Mouse (Mus musculus) forebrain, embryonic 11.5 days (tissue): Measurements from ENCODE around the gene Ugt1a9. TPM values are rescaled to one million over a fixed set of nuclear protein-coding genes. Genes with fewer than 3 reads are reported as not detected.

Experiments
- ATAC-seq: fragments of 200-750 bp; cut with Nextera tagmentation; replicated peaks from 2 replicates; pipeline ENCODE4 v1.8.0; 2017; ENCODE audit warnings: moderate TSS enrichment; ENCODE audit not compliant: low FRiP score
- DNase-seq: peaks from one replicate; pipeline ENCODE4 v3.0.0-alpha.2; 2017; ENCODE audit warnings: low spot score
- H3K27ac ChIP-seq: fragments of 300-500 bp; sonication (generic); 2 replicates; pipeline ENCODE4 v1.5.1; 2014; ENCODE audit warnings: low read depth, low read length
- H3K27me3 ChIP-seq: fragments of 300-500 bp; sonication (generic); 2 replicates; pipeline ENCODE4 v1.6.1; 2014; ENCODE audit warnings: mild to moderate bottlenecking, low read length, mixed read lengths; ENCODE audit not compliant: control insufficient read depth, insufficient read depth
- H3K36me3 ChIP-seq: fragments of 300-500 bp; sonication (generic); 2 replicates; pipeline ENCODE4 v1.6.1; 2014; ENCODE audit warnings: mild to moderate bottlenecking, low read length, moderate library complexity, mixed read lengths; ENCODE audit not compliant: control insufficient read depth, insufficient read depth
- H3K4me1 ChIP-seq: fragments of 300-500 bp; sonication (generic); replicated peaks from 2 replicates; pipeline ENCODE4 v1.6.1; 2014; ENCODE audit warnings: low read length, mixed read lengths; ENCODE audit not compliant: control insufficient read depth, insufficient read depth
- H3K4me2 ChIP-seq: fragments of 300-500 bp; sonication (generic); 2 replicates; pipeline ENCODE4 v1.6.1; 2014; ENCODE audit warnings: low read depth, mild to moderate bottlenecking, low read length, moderate library complexity, mixed read lengths; ENCODE audit not compliant: severe bottlenecking
- H3K4me3 ChIP-seq: fragments of 300-500 bp; sonication (generic); 2 replicates; pipeline ENCODE4 v1.5.1; 2014; ENCODE audit warnings: low read depth, low read length
- H3K9ac ChIP-seq: fragments of 300-500 bp; sonication (generic); 2 replicates; pipeline ENCODE4 v1.6.1; 2014; ENCODE audit warnings: low read length
- H3K9me3 ChIP-seq: fragments of 300-500 bp; sonication (generic); 2 replicates; pipeline ENCODE4 v1.6.1; 2016; ENCODE audit warnings: low read length, mixed read lengths; ENCODE audit not compliant: control insufficient read depth
- WGBS: fragments of 180-500 bp; shearing (Covaris S2); extraction: QIAGEN DNeasy Blood & Tissue Kit; methylation state at CpG from one replicate; pipeline ENCODE4 v1.1.7; 2014; 5-methylcytosine and 5-hydroxymethylcytosine counted together
- polyA plus RNA-seq: library from polyadenylated mRNA; unstranded; fragments of >200 nt; fragmentation: Nextera tagmentation; extraction: Ambion mirVana; gene quantifications from 2 replicates; pipeline ENCODE4 v1.2.1, GENCODE M21; 2014

Gene Ugt1a9
- polyA plus RNA-seq, 1 experiment from 2014 or later: not detected

DNA sequence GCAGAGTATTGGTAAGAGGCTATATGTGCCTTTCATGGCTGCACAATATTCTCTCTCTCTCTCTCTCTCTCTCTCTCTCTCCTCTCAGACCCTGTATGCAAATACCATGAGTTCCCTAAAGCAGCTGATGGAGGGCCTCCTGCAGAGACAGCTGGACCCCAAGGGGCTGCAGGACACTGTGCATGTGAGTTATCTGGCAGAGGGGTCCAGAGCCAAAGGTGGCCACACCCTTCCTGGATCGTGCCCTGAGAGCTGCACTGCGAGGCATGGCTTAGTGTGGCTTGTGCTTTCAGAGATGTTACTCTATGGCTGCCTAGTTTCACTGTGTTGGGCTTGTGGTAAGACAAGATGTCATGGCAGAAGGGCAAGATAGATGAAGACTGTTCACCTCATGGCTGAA lies 177.1 kb downstream of the Ugt1a9 start:
- H3K9me3 ChIP-seq: peaks cover 94% of the 10 kb centered on the region
- 62% methylated on average over 2 of the region's 2 CpGs for WGBS
- H3K9ac ChIP-seq: no peak overlapping the region
- DNase-seq (no peak), ATAC-seq (no peak)
- no peaks in the 10 kb centered on the region for H3K27me3 ChIP-seq
- no peaks in the 10 kb centered on the region for H3K4me1 ChIP-seq
- H3K4me3 ChIP-seq: no peak overlapping the region
- H3K27ac ChIP-seq: no peak overlapping the region
- no peak overlapping the region for H3K4me2 ChIP-seq
- no peaks in the 10 kb centered on the region for H3K36me3 ChIP-seq

DNA sequence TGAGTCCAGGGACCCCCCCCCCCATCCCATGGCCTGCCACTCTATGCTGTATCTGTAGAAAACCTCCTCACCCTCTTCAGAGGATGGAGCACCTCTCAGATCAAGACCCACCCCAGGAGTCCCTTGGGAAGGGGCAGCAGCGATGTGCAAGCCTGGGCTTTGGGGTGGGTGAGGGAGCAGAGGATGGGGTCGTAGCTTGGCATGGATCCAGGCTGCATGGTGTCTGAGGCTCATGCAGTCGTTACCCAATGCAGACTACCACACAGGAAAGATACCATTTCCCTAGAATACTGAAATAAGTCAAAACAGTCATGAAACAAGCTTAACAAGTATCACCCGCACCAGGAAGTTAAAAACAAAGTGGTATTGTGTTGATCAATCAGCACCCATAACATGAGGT lies 178.1 kb downstream of the Ugt1a9 start:
- WGBS: 77% methylated on average over 4 of the region's 4 CpGs
- Histone ChIP-seq H3K9me3 (peaks cover 96% of the 10 kb centered on the region), H3K9ac (no peak overlapping the region), H3K27ac (no peak overlapping the region), H3K27me3 (no peaks in the 10 kb centered on the region), H3K4me2 (no peak overlapping the region), H3K4me1 (no peaks in the 10 kb centered on the region), H3K36me3 (no peaks in the 10 kb centered on the region), H3K4me3 (no peak overlapping the region)
- ATAC-seq: no peak
- no peak for DNase-seq

DNA sequence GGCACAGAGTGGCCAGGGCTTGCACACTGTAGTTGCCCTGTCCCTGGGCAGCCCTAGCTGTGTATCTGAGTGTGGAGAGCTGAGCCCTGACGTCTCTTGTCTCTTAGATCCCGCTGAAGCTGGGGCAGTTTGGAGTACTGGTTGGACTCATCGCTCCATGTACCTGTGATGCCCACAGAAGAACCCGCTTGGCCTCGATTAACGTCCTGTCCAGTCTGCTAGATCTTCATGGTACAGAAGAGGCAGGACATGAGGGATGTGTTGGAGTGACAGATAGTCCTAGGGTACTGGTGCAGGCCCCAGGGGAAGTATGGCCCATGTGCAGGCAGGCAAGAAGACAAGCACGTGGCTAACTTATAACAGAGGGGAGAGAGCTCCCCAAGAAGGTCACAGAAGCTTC lies 179.0 kb downstream of the Ugt1a9 start:
- ATAC-seq: no peak
- Histone ChIP-seq H3K4me2 (no peak overlapping the region), H3K36me3 (no peaks in the 10 kb centered on the region), H3K4me3 (no peak overlapping the region), H3K9ac (no peak overlapping the region), H3K27ac (no peak overlapping the region), H3K9me3 (peaks cover 96% of the 10 kb centered on the region), H3K4me1 (no peaks in the 10 kb centered on the region), H3K27me3 (no peaks in the 10 kb centered on the region)
- WGBS: 78% methylated on average over 7 of the region's 7 CpGs
- peak; percentile 69 for DNase-seq

DNA sequence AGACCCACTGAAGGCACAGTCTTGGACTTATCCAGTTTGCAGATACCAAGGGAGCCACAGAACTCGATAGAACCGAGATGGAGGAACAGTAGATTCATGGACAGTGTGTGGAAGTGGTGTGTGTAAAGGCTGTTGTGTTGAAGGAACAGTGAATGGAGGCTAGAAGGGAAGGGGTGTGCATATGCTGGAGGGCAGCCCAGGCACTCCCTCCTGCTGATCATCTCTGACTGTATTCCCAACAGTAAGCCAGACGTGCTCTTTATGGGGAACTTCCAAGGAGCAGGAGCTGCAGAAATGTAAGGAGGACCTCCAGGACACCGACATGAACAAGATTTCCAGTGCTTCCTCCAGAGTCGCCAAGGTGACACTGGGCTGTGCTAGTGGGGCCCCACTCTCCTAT lies 179.4 kb downstream of the Ugt1a9 start:
- Histone ChIP-seq H3K27me3 (no peaks in the 10 kb centered on the region), H3K36me3 (no peaks in the 10 kb centered on the region), H3K4me1 (no peaks in the 10 kb centered on the region), H3K9ac (no peak overlapping the region), H3K9me3 (peaks cover 96% of the 10 kb centered on the region), H3K27ac (no peak overlapping the region), H3K4me2 (no peak overlapping the region), H3K4me3 (no peak overlapping the region)
- ATAC-seq (no peak), DNase-seq (no peak)
- WGBS: 82% methylated on average over 5 of the region's 5 CpGs

DNA sequence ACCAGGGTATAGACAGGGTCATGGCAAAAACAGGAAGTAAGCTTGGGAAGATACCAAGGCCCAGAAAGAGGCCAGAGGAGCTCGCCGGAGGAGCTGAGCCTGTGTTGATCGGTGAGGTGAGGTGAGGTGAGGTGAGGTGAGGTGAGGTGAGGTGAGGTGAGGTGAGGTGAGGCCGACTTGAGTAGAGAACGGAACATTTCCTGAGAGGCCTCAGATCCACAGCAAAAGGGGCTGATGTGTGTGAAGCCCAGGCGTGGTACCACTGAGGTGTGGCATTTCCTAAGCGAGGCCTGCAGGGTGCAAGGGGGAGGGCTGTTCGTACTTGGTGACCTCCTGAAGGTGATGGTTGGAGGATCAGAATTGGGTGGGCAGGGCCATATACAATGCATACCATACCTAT lies 182.5 kb downstream of the Ugt1a9 start:
- no peak overlapping the region for H3K27ac ChIP-seq
- no peak for DNase-seq
- no peak for ATAC-seq
- H3K36me3 ChIP-seq: no peaks in the 10 kb centered on the region
- H3K4me3 ChIP-seq: no peak overlapping the region
- H3K9ac ChIP-seq: no peak overlapping the region
- no peaks in the 10 kb centered on the region for H3K27me3 ChIP-seq
- 77% methylated on average over 8 of the region's 8 CpGs for WGBS
- H3K9me3 ChIP-seq: peaks cover 96% of the 10 kb centered on the region
- H3K4me1 ChIP-seq: no peaks in the 10 kb centered on the region
- H3K4me2 ChIP-seq: no peak overlapping the region

DNA sequence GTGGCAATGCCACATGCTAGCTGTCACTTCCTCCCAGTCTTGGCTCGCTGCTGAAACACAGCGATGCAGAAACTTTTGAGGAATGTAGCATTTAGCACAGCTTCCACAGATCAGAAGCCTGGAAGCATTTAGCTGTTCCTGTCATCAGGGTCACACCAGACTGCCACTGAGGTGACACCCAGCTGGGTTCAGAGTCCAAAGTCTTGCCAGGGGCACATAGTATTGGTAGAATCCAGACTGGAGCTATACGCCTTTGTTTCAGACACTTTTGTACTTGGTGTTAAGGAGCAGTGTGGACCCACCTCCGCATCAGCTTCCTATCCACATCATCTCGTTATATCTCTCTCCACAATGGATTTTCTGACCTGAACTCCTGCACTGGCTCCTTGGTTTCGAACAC lies 182.9 kb downstream of the Ugt1a9 start:
- no peaks in the 10 kb centered on the region for H3K36me3 ChIP-seq
- H3K27ac ChIP-seq: no peak overlapping the region
- no peak overlapping the region for H3K4me2 ChIP-seq
- H3K27me3 ChIP-seq: no peaks in the 10 kb centered on the region
- no peak overlapping the region for H3K4me3 ChIP-seq
- H3K9me3 ChIP-seq: peaks cover 93% of the 10 kb centered on the region
- H3K4me1 ChIP-seq: no peaks in the 10 kb centered on the region
- 71% methylated on average over 6 of the region's 6 CpGs for WGBS
- no peak for DNase-seq
- ATAC-seq: no peak
- H3K9ac ChIP-seq: no peak overlapping the region

DNA sequence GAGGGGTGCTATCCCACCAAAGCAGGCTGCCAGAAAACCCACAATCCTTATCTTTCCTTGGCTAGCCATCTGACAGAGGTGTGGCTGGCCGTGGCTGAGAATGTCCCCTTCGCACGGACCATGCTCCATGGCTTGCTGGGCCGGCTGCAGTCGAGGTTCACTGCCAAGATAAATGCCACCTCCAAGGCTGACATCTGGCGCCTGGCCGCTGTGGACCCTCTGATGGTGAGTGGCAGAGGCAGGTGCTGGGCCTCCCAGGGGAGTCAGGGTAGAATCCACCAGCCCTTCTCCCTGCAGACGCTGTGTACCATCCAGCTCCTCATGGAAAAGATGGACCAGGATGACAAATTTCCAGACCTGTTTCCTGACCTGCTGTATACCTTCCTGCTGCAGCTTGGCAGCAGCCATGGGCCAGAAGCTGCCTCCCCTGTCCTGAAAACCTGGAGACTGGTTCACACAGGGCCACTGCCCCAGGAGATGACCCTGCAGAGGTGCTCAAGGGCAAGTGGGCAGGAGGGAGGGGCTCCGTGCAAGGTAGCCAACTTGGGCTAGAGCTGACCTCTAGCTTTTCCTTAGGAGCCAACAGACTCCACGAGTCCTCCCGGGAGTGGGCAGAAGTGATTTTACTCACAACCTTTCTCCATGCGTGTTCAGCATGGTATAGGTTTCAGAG lies 184.3 kb downstream of the Ugt1a9 start:
- ATAC-seq: no peak
- Histone ChIP-seq H3K9ac (no peak overlapping the region), H3K27ac (no peak overlapping the region), H3K27me3 (no peaks in the 10 kb centered on the region), H3K4me2 (no peak overlapping the region), H3K9me3 (peaks cover 82% of the 10 kb centered on the region), H3K4me3 (no peak overlapping the region), H3K4me1 (no peaks in the 10 kb centered on the region), H3K36me3 (peaks cover 3% of the 10 kb centered on the region; the same call in 1 of the 2 replicates)
- 88% methylated on average over 12 of the region's 12 CpGs for WGBS
- no peak for DNase-seq

DNA sequence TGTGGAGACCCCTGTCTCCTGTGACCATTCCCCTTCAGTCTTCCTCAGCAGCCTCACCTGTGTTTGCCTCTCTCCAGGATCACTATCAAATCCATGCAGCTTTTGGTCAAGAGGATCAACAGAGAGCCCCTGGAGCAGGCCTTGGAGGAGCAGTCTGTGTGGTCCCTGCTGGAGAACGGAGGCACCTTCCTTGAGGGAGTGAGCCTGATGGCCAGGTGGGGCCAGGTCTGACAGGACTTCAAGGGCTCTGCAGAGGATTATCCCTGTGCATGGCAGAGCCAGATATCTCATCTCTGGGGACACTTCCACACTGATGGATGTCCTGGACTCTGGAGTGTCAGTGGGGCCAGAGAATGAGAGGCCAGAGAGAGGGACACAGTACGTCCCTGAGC lies 184.9 kb downstream of the Ugt1a9 start:
- Histone ChIP-seq H3K4me2 (no peak overlapping the region), H3K4me3 (no peak overlapping the region), H3K9ac (no peak overlapping the region), H3K4me1 (no peaks in the 10 kb centered on the region), H3K36me3 (peaks cover 8% of the 10 kb centered on the region; the same call in 1 of the 2 replicates), H3K27ac (no peak overlapping the region), H3K27me3 (no peaks in the 10 kb centered on the region), H3K9me3 (peaks cover 81% of the 10 kb centered on the region)
- DNase-seq: no peak
- ATAC-seq: no peak
- 64% methylated on average over 2 of the region's 2 CpGs for WGBS

DNA sequence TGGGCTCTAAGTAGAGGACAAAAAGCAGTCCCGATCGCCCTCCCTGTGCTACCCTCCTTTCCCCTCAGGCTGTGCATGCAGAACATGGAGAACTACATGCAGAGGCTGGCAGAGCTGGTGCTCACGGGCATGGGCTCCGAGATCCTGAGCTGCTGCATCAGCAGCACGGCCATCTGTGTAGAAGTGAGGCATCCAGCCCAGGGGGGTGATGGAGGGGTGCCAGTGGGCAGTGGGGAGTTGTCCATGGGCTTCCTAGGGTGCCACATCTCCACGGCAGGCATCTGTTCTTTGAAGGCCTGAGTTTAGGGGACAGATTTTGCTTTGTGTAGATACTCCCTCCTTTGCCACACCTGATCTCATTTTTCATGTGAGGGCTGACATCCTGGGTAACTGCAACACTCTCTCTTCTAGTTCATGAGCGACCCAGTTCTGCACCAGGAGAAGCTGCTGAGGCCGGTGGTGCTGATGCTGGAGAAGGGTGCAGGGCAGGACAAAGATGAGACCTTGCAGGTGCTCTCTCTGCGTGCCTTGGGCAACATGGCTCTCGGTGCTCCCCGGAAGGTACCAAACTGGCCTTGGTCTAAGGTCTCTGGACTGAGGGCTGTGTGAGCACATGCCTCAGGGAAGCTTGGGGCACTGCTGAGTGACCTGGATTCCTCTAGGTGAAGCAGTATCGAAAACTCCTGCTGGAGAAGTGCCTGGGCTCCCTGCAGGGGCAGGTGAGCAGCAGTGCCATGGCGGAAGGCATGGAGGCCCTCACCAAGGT lies 185.6 kb downstream of the Ugt1a9 start:
- H3K4me3 ChIP-seq: no peak overlapping the region
- no peaks in the 10 kb centered on the region for H3K27me3 ChIP-seq
- H3K36me3 ChIP-seq: peaks cover 8% of the 10 kb centered on the region; the same call in 1 of the 2 replicates
- DNase-seq (no peak), ATAC-seq (no peak)
- no peaks in the 10 kb centered on the region for H3K4me1 ChIP-seq
- no peak overlapping the region for H3K9ac ChIP-seq
- 80% methylated on average over 13 of the region's 13 CpGs for WGBS
- H3K9me3 ChIP-seq: peaks cover 78% of the 10 kb centered on the region
- H3K27ac ChIP-seq: no peak overlapping the region
- no peak overlapping the region for H3K4me2 ChIP-seq
